Mouse (Mus musculus): ENCODE data around the gene Reg1. TPM values are rescaled to one million over a fixed set of nuclear protein-coding genes. Genes with fewer than 3 reads are reported as not detected.
"Not testable (repeated sequence)": the region's sequence is repeated elsewhere in the genome, so short reads cannot be mapped to it uniquely, and the experiment has no call there.

The Reg1 gene
- polyA plus RNA-seq (2014; fragmentation: Nextera tagmentation; extraction: Ambion mirVana), result not detected in 2 replicates

DNA sequence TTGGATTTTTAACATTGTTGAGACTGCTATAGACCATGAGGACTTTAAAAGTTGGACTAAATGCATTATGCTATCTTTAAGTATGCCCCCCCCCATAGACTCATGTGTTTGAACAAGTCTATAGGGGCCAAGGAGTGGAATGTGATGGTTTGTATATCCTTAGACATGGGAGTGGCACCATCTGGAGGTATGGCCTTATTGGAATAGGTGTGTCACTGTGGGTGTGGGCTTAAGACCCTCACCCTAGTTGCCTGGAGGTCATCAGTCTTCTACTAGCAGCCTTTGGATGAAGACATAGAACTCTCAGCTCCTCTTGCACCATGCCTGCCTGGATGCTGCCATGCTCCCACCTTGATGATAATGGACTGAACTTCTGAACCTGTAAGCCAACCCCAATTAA, at the start of gene Reg1:
Gene Reg1, plus strand, starts transcription at position 301 of the 400 bp plus-strand sequence.
- not testable (repeated sequence) for H3K9ac ChIP-seq (ENCODE audit: low read depth, low read length); H3K9me3 ChIP-seq (replicated peaks; ENCODE audit: control insufficient read depth, low read length); H3K27ac ChIP-seq (ENCODE audit: low read depth, low read length); ATAC-seq (replicated peaks; ENCODE audit: insufficient number of reproducible peaks, low FRiP score, low TSS enrichment); H3K4me3 ChIP-seq (ENCODE audit: low read depth, low read length); H3K27me3 ChIP-seq (ENCODE audit: control insufficient read depth, insufficient read depth, low read length); H3K4me2 ChIP-seq; H3K4me1 ChIP-seq (ENCODE audit: control insufficient read depth, insufficient read depth, low read length); H3K36me3 ChIP-seq (ENCODE audit: control insufficient read depth, insufficient read depth, low read length)

- 57% methylated on average over 2 of the region's 2 CpGs for WGBS (ENCODE audit: insufficient replicate concordance)
- H3K27me3 ChIP-seq (ENCODE audit: control insufficient read depth, insufficient read depth, low read length), result no peaks in the 10 kb centered on the region
- H3K4me1 ChIP-seq (ENCODE audit: control insufficient read depth, insufficient read depth, low read length), result no peaks in the 10 kb centered on the region
- no peaks in the 10 kb centered on the region for H3K36me3 ChIP-seq (ENCODE audit: control insufficient read depth, insufficient read depth, low read length)
- no peak within 1 kb of the TSS for H3K27ac ChIP-seq (ENCODE audit: low read depth, low read length)
- ATAC-seq (replicated peaks; ENCODE audit: insufficient number of reproducible peaks, low FRiP score, low TSS enrichment), result no peak
- H3K9me3 ChIP-seq (replicated peaks; ENCODE audit: control insufficient read depth, low read length), result no peaks in the 10 kb centered on the region
- H3K4me3 ChIP-seq (ENCODE audit: low read depth, low read length), result no peak within 1 kb of the TSS
- no peak within 1 kb of the TSS for H3K9ac ChIP-seq (ENCODE audit: low read depth, low read length)
- no peak within 1 kb of the TSS for H3K4me2 ChIP-seq
Measured at GRCm38 (mm10) chr6:78378765-78379164, 43.7 kb upstream of the Reg1 start, which contains the start of gene Reg3d. Gene Reg3d, minus strand, starts transcription at chr6:78378865.

- H3K9ac ChIP-seq (ENCODE audit: low read depth, low read length), result no peak within 1 kb of the TSS
- no peaks in the 10 kb centered on the region for H3K27me3 ChIP-seq (ENCODE audit: control insufficient read depth, insufficient read depth, low read length)
- no peaks in the 10 kb centered on the region for H3K9me3 ChIP-seq (replicated peaks; ENCODE audit: control insufficient read depth, low read length)
- no peaks in the 10 kb centered on the region for H3K36me3 ChIP-seq (ENCODE audit: control insufficient read depth, insufficient read depth, low read length)
- H3K27ac ChIP-seq (ENCODE audit: low read depth, low read length), result no peak within 1 kb of the TSS
- no peak within 1 kb of the TSS for H3K4me3 ChIP-seq (ENCODE audit: low read depth, low read length)
- no peaks in the 10 kb centered on the region for H3K4me1 ChIP-seq (ENCODE audit: control insufficient read depth, insufficient read depth, low read length)
- H3K4me2 ChIP-seq, result no peak within 1 kb of the TSS
- ATAC-seq (replicated peaks; ENCODE audit: insufficient number of reproducible peaks, low FRiP score, low TSS enrichment), result no peak
Measured at GRCm38 (mm10) chr6:78380409-78380808, 42.1 kb upstream of the Reg1 start, which contains the start of gene Reg3a. Gene Reg3a, plus strand, starts transcription at chr6:78380709.

GRCm38 (mm10) chr6:78385609-78386008, 36.9 kb upstream of the Reg1 start:
- Histone ChIP-seq H3K4me3 (ENCODE audit: low read depth, low read length) (no peak overlapping the region), H3K9ac (ENCODE audit: low read depth, low read length) (no peak overlapping the region), H3K4me1 (ENCODE audit: control insufficient read depth, insufficient read depth, low read length) (no peaks in the 10 kb centered on the region), H3K27ac (ENCODE audit: low read depth, low read length) (no peak overlapping the region), H3K27me3 (ENCODE audit: control insufficient read depth, insufficient read depth, low read length) (no peaks in the 10 kb centered on the region), H3K9me3 (replicated peaks; ENCODE audit: control insufficient read depth, low read length) (no peaks in the 10 kb centered on the region), H3K4me2 (no peak overlapping the region), H3K36me3 (ENCODE audit: control insufficient read depth, insufficient read depth, low read length) (no peaks in the 10 kb centered on the region)
- no peak for ATAC-seq (replicated peaks; ENCODE audit: insufficient number of reproducible peaks, low FRiP score, low TSS enrichment)
- 78% methylated on average over 3 of the region's 3 CpGs for WGBS (ENCODE audit: insufficient replicate concordance)

DNA sequence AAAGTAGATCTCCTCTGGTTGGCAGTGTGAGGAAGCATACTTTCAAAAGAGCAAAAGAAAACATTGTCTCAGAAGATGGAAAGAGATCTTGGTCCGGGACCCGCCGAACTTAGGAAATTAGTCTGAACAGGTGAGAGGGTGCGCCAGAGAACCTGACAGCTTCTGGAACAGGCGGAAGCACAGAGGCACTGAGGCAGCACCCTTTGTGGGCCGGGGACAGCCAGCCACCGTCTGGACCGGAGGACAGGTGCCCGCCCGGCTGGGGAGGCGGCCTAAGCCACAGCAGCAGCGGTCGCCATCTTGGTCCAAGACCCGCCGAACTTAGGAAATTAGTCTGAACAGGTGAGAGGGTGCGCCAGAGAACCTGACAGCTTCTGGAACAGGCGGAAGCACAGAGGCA, 27.2 kb upstream of the Reg1 start, which contains the start of gene Reg2:
Gene Reg2, plus strand, starts transcription at position 301 of the 400 bp plus-strand sequence.
- 94% methylated on average over 4 of the region's 17 CpGs for WGBS (ENCODE audit: insufficient replicate concordance)
- not testable (repeated sequence) for H3K9me3 ChIP-seq (replicated peaks; ENCODE audit: control insufficient read depth, low read length); ATAC-seq (replicated peaks; ENCODE audit: insufficient number of reproducible peaks, low FRiP score, low TSS enrichment)

GRCm38 (mm10) chr6:78425497-78425896, 3.0 kb downstream of the Reg1 start:
- ATAC-seq (replicated peaks; ENCODE audit: insufficient number of reproducible peaks, low FRiP score, low TSS enrichment), result no peak
- Histone ChIP-seq H3K9ac (ENCODE audit: low read depth, low read length) (no peak overlapping the region), H3K4me3 (ENCODE audit: low read depth, low read length) (no peak overlapping the region), H3K27me3 (ENCODE audit: control insufficient read depth, insufficient read depth, low read length) (no peaks in the 10 kb centered on the region), H3K4me1 (ENCODE audit: control insufficient read depth, insufficient read depth, low read length) (no peaks in the 10 kb centered on the region), H3K36me3 (ENCODE audit: control insufficient read depth, insufficient read depth, low read length) (no peaks in the 10 kb centered on the region), H3K27ac (ENCODE audit: low read depth, low read length) (no peak overlapping the region), H3K9me3 (replicated peaks; ENCODE audit: control insufficient read depth, low read length) (no peaks in the 10 kb centered on the region), H3K4me2 (no peak overlapping the region)
- 69% methylated on average over 3 of the region's 3 CpGs for WGBS (ENCODE audit: insufficient replicate concordance)

More for the DNA sequence above, 27.2 kb upstream of the Reg1 start, which contains the start of gene Reg2:
- H3K9ac ChIP-seq (ENCODE audit: low read depth, low read length); H3K4me1 ChIP-seq (ENCODE audit: control insufficient read depth, insufficient read depth, low read length); H3K27ac ChIP-seq (ENCODE audit: low read depth, low read length); H3K27me3 ChIP-seq (ENCODE audit: control insufficient read depth, insufficient read depth, low read length); H3K36me3 ChIP-seq (ENCODE audit: control insufficient read depth, insufficient read depth, low read length); H3K4me3 ChIP-seq (ENCODE audit: low read depth, low read length); H3K4me2 ChIP-seq: not testable (repeated sequence)

DNA sequence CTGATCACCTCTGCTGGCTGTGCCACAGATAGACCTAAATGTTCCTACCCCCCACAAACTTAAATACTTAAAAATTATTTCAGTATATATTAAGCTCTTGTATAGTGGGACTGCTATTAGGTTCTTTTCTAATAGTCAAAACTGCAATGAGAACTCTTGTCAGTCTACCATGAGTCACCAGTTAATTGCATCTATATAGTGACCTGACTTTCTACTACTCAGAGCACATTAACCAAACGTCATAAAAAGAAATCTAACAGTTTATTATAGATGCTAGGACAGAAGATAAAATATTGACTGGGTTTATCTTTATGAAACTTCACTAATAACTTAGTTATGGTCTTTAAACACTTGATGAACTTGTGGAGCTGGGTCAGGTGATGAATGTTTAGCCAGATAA, 24.7 kb downstream of the Reg1 start:
- H3K9me3 ChIP-seq (replicated peaks; ENCODE audit: control insufficient read depth, low read length), result no peaks in the 10 kb centered on the region
- H3K36me3 ChIP-seq (ENCODE audit: control insufficient read depth, insufficient read depth, low read length), result no peaks in the 10 kb centered on the region
- ATAC-seq (replicated peaks; ENCODE audit: insufficient number of reproducible peaks, low FRiP score, low TSS enrichment), result no peak
- no peaks in the 10 kb centered on the region for H3K4me1 ChIP-seq (ENCODE audit: control insufficient read depth, insufficient read depth, low read length)
- H3K9ac ChIP-seq (ENCODE audit: low read depth, low read length), result no peak overlapping the region
- WGBS (ENCODE audit: insufficient replicate concordance), result 50% methylated on average over 1 of the region's 1 CpGs
- H3K27ac ChIP-seq (ENCODE audit: low read depth, low read length), result no peak overlapping the region
- H3K27me3 ChIP-seq (ENCODE audit: control insufficient read depth, insufficient read depth, low read length), result no peaks in the 10 kb centered on the region
- no peak overlapping the region for H3K4me3 ChIP-seq (ENCODE audit: low read depth, low read length)
- H3K4me2 ChIP-seq, result no peak overlapping the region

- ATAC-seq (replicated peaks; ENCODE audit: insufficient number of reproducible peaks, low FRiP score, low TSS enrichment), result no peak
- H3K36me3 ChIP-seq (ENCODE audit: control insufficient read depth, insufficient read depth, low read length), result no peaks in the 10 kb centered on the region
- no peak overlapping the region for H3K4me3 ChIP-seq (ENCODE audit: low read depth, low read length)
- H3K27ac ChIP-seq (ENCODE audit: low read depth, low read length), result no peak overlapping the region
- no peak overlapping the region for H3K9ac ChIP-seq (ENCODE audit: low read depth, low read length)
- no peak overlapping the region for H3K4me2 ChIP-seq
- H3K27me3 ChIP-seq (ENCODE audit: control insufficient read depth, insufficient read depth, low read length), result no peaks in the 10 kb centered on the region
- no peaks in the 10 kb centered on the region for H3K9me3 ChIP-seq (replicated peaks; ENCODE audit: control insufficient read depth, low read length)
- H3K4me1 ChIP-seq (ENCODE audit: control insufficient read depth, insufficient read depth, low read length), result no peaks in the 10 kb centered on the region
Measured at GRCm38 (mm10) chr6:78448409-78448808, 25.9 kb downstream of the Reg1 start.

GRCm38 (mm10) chr6:78452804-78453203, 30.3 kb downstream of the Reg1 start:
- Histone ChIP-seq H3K4me1 (ENCODE audit: control insufficient read depth, insufficient read depth, low read length) (no peaks in the 10 kb centered on the region), H3K36me3 (ENCODE audit: control insufficient read depth, insufficient read depth, low read length) (no peaks in the 10 kb centered on the region), H3K9me3 (replicated peaks; ENCODE audit: control insufficient read depth, low read length) (no peaks in the 10 kb centered on the region), H3K4me2 (no peak overlapping the region), H3K27me3 (ENCODE audit: control insufficient read depth, insufficient read depth, low read length) (no peaks in the 10 kb centered on the region), H3K27ac (ENCODE audit: low read depth, low read length) (no peak overlapping the region), H3K9ac (ENCODE audit: low read depth, low read length) (no peak overlapping the region), H3K4me3 (ENCODE audit: low read depth, low read length) (no peak overlapping the region)
- WGBS (ENCODE audit: insufficient replicate concordance), result 82% methylated on average over 2 of the region's 2 CpGs
- no peak for ATAC-seq (replicated peaks; ENCODE audit: insufficient number of reproducible peaks, low FRiP score, low TSS enrichment)

Measured in heart, embryonic 11.5 days (tissue).